Mouse (Mus musculus): Measurements from ENCODE around the gene Tmem211. TPM values are rescaled to one million over a fixed set of nuclear protein-coding genes. Genes with fewer than 3 reads are reported as not detected.

Gene Tmem211
- polyA plus RNA-seq, 1 experiment from 2014 or later = 1.3 TPM

DNA sequence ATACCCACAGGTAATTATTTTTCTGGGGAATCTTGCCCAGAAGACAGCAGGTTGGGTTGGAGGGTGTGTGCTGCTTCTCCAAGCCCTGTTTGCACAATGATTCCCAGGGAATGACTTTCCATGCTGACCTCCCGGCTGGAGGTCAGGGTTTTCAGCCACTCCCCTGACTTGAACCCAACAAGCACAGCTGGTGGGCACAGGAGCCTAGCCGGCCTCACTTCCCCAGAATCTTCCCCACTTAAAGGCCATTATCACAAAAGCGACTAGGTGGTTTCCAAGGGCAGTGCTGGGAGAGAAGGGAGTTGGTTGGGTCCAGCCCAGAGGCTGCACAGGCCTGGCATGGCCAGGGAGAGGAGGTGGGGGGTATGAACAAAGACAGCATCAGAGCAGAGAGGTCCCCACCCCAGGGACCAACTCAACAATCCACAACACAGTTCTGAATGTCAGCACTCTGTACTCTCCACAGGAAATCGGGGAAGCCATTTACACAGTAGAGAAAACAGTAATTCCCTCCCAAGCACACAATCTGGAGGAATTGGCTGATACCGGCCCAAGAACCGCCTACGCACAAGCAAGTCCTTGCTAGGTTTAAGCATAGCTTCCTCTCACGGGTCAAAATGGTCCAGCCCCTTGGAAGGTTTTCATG, 27.5 kb upstream of the Tmem211 start:
- ATAC-seq (ENCODE audit: insufficient number of reproducible peaks, low FRiP score, low TSS enrichment, low read depth) = no peak
- Histone ChIP-seq H3K9ac (no peak overlapping the region), H3K27ac (replicated peaks) (no peak overlapping the region; the same call in 1 of the 2 replicates), H3K27me3 (no peaks in the 10 kb centered on the region), H3K4me2 (replicated peaks) (no peak overlapping the region), H3K4me3 (replicated peaks) (no peak overlapping the region), H3K9me3 (replicated peaks) (no peaks in the 10 kb centered on the region), H3K36me3 (no peaks in the 10 kb centered on the region), H3K4me1 (peaks cover 18% of the 10 kb centered on the region)
- 55% methylated on average over 8 of the region's 8 CpGs for whole genome bisulfite sequencing

DNA sequence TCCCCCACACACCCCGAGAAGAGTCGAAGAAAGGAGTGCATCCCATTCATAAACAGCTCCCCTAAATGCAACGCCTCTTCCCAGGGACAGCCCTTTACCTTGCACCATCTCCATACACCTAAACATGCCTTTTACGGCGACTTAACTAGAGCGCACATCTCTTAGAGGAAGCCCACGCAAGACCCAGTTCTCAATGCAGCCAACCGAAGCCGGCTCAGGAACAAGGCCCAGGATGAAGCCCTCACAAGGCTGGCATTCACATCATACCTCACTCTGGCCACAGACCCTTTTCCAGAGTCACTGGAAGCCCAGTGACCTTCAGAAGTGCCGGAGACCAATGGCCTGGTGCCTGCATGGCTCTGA, 27.0 kb upstream of the Tmem211 start:
- H3K9ac ChIP-seq = no peak overlapping the region
- ATAC-seq (ENCODE audit: insufficient number of reproducible peaks, low FRiP score, low TSS enrichment, low read depth) = no peak
- no peak overlapping the region for H3K4me2 ChIP-seq (replicated peaks)
- no peaks in the 10 kb centered on the region for H3K36me3 ChIP-seq
- no peak overlapping the region for H3K27ac ChIP-seq (replicated peaks)
- no peaks in the 10 kb centered on the region for H3K27me3 ChIP-seq
- no peak overlapping the region for H3K4me3 ChIP-seq (replicated peaks)
- WGBS = 83% methylated on average over 10 of the region's 10 CpGs
- H3K9me3 ChIP-seq (replicated peaks) = no peaks in the 10 kb centered on the region
- H3K4me1 ChIP-seq = peaks cover 15% of the 10 kb centered on the region

DNA sequence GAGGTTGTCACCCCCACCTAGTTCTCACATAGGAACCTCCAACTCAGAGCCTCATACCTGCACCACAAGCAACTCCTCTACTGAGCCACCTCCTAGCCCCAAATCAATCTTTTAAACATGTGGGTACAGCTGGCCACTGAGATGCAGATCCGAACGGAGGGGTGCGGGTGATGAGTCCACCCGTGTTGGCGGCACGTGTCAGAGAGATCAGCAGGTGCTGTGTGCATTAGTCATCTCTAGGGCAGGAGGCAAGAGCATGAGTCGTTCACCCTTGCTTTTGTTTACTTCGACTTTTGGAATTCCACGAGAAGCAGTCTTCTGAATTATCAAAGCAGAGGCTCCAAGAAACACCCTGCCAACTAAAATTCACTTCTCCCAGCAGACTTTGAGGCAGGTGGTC, 22.5 kb upstream of the Tmem211 start:
- Histone ChIP-seq H3K4me1 (peaks cover 22% of the 10 kb centered on the region), H3K4me3 (replicated peaks) (no peak overlapping the region), H3K9ac (no peak overlapping the region), H3K27ac (replicated peaks) (no peak overlapping the region), H3K36me3 (no peaks in the 10 kb centered on the region), H3K4me2 (replicated peaks) (no peak overlapping the region), H3K9me3 (replicated peaks) (no peaks in the 10 kb centered on the region), H3K27me3 (no peaks in the 10 kb centered on the region)
- ATAC-seq (ENCODE audit: insufficient number of reproducible peaks, low FRiP score, low TSS enrichment, low read depth) = no peak
- WGBS = 75% methylated on average over 9 of the region's 9 CpGs

DNA sequence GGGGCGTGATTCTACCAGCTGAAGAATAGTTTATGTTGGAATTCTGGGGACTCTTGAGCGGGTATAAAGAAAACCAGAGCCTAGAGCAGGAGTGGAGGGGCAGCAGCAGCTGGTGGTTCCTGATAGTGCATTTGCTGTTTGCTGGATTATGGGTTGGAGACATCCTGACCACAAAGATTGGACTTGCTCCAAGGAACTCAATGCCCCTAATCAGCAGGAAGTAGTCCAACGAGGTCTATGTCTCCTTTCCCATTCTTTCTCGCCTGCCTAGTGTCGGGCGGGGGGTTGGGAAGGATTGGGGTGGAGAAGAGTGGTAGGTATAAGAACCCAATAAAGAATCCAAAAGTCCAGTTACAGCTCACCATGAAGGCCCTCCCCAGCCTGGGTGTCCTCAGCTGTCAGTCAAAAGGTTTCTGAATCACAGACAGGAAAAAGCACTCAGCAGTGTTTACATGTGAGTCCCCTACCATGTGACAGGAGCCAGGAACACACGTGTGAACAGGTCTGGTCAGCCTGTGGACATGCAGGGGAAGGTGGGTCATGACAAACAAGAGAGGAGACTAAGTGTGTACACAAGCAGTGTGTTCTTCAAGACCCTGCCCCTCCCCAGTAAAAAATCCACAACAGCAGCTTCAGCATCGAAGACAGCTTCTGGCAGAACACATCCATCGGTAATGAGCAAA, 19.9 kb upstream of the Tmem211 start:
- H3K4me3 ChIP-seq (replicated peaks) = no peak overlapping the region
- no peak overlapping the region for H3K9ac ChIP-seq
- ATAC-seq (ENCODE audit: insufficient number of reproducible peaks, low FRiP score, low TSS enrichment, low read depth) = no peak
- no peaks in the 10 kb centered on the region for H3K27me3 ChIP-seq
- peaks cover 41% of the 10 kb centered on the region for H3K4me1 ChIP-seq
- no peaks in the 10 kb centered on the region for H3K9me3 ChIP-seq (replicated peaks)
- H3K4me2 ChIP-seq (replicated peaks) = no peak overlapping the region
- no peaks in the 10 kb centered on the region for H3K36me3 ChIP-seq
- WGBS = 43% methylated on average over 9 of the region's 9 CpGs
- H3K27ac ChIP-seq (replicated peaks) = peak overlapping the region; percentile 88; the same call in 1 of the 2 replicates

DNA sequence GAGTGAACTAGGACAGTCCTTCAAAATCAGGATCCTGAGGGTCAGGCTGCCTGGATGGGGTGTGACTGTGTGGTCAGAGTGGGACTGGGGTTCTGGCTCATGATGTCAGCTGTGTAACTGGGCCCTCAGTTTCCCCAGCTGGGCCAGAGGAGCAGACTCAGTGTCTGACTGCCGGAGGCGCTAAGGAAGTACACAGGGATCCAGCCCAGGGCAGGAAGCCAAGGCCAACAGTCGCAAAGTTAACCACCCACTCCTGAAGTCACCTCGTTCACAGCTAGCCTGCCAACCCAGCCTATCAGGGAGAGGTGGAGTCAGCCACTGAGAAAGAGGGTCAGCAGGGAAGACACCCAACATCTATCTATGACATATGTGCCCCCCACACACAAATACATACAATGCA, 18.7 kb upstream of the Tmem211 start:
- no peak overlapping the region for H3K4me3 ChIP-seq (replicated peaks)
- no peak for ATAC-seq (ENCODE audit: insufficient number of reproducible peaks, low FRiP score, low TSS enrichment, low read depth)
- no peaks in the 10 kb centered on the region for H3K9me3 ChIP-seq (replicated peaks)
- no peak overlapping the region for H3K4me2 ChIP-seq (replicated peaks)
- H3K27ac ChIP-seq (replicated peaks) = peak overlapping the region; percentile 88
- no peaks in the 10 kb centered on the region for H3K27me3 ChIP-seq
- WGBS = 59% methylated on average over 4 of the region's 4 CpGs
- H3K4me1 ChIP-seq = peaks cover 41% of the 10 kb centered on the region
- no peaks in the 10 kb centered on the region for H3K36me3 ChIP-seq
- no peak overlapping the region for H3K9ac ChIP-seq

DNA sequence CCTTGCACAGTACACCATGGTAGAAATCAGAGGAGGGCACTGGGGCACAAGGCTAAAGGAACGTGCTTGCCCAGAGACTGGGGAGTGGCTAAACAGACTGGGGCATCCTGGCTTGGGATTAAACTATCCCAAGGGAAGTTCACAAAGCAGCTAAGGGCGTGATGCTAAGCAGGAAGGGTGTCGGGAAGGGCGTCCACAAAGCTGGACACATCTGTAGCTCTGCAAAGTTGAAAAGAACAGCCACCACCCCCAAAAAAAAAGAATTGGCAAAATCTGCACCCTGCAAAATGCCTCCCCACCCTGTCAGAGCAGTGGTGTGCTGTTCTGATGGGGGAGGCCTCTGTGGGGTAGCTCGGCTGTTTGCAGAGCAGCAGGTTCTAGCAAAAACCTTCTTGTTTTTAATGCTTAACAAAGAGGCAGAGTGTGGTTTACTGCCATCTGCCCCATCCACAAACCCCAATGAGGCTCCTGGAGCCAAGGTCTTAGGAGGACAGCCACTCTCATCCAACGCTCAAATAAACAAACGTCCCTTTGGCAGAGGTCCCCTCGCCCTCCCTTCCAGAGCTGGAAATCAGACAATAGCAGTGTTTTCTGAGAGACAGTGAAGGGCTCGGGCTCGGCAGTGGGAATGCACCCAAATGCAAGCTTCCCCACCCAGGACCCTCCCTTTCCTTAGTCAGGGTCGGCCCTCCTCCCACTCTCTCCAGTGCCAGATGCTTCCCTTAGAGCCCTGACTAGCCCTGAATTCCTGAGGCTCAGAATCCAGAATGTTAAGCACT, 17.9 kb upstream of the Tmem211 start:
- H3K27me3 ChIP-seq = no peaks in the 10 kb centered on the region
- no peaks in the 10 kb centered on the region for H3K36me3 ChIP-seq
- H3K4me3 ChIP-seq (replicated peaks) = no peak overlapping the region
- H3K27ac ChIP-seq (replicated peaks) = peak overlapping the region; percentile 88
- H3K4me1 ChIP-seq = peaks cover 45% of the 10 kb centered on the region
- whole genome bisulfite sequencing = 29% methylated on average over 11 of the region's 11 CpGs
- ATAC-seq (ENCODE audit: insufficient number of reproducible peaks, low FRiP score, low TSS enrichment, low read depth) = peak; percentile 63
- no peak overlapping the region for H3K4me2 ChIP-seq (replicated peaks)
- H3K9me3 ChIP-seq (replicated peaks) = no peaks in the 10 kb centered on the region
- H3K9ac ChIP-seq = no peak overlapping the region

DNA sequence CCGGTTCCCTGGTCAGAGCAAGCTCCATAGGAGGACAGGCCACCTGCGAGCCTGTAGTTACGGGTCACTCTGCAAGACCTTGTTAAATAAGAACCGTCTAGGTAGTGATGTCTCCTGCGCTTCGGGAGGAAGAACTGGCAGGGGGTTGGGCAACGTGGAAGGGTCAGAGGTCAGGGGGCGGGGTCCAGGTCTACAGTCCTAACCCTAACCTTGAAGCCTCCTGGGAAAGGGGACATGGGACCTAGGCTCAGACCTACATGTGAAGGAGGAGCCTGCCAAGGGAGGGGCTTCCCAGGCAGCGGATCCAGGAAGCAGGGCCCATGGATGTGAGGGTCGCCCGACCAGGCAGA, 17.3 kb upstream of the Tmem211 start:
- Histone ChIP-seq H3K9ac (no peak overlapping the region), H3K4me3 (replicated peaks) (no peak overlapping the region), H3K4me2 (replicated peaks) (no peak overlapping the region), H3K36me3 (no peaks in the 10 kb centered on the region), H3K27ac (replicated peaks) (peak overlapping the region; percentile 88), H3K9me3 (replicated peaks) (no peaks in the 10 kb centered on the region), H3K27me3 (no peaks in the 10 kb centered on the region), H3K4me1 (peaks cover 51% of the 10 kb centered on the region)
- 47% methylated on average over 11 of the region's 11 CpGs for WGBS
- no peak for ATAC-seq (ENCODE audit: insufficient number of reproducible peaks, low FRiP score, low TSS enrichment, low read depth)

DNA sequence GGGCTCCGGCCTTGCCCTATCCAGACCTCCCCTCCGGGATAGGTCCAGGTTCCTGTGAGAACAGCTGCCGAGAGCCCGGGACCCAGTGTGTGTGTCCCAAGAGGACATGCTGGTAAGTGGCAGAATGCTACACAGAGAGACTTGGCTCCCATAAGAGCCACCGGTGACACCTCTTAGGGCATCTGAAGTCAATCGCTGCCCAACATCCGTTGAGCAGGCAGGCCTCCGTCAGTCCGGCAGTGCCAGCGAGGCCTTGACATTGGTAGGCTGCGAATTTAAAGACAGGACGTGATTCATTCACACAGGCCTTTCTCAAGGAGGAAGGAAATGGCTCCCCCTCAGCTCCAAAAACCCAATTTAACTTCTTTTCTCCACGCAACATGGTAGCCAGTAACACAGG, 16.8 kb upstream of the Tmem211 start:
- 85% methylated on average over 13 of the region's 13 CpGs for WGBS
- H3K27ac ChIP-seq (replicated peaks) = peak overlapping the region; percentile 88
- H3K27me3 ChIP-seq = no peaks in the 10 kb centered on the region
- no peaks in the 10 kb centered on the region for H3K36me3 ChIP-seq
- H3K4me3 ChIP-seq (replicated peaks) = no peak overlapping the region
- no peaks in the 10 kb centered on the region for H3K9me3 ChIP-seq (replicated peaks)
- no peak overlapping the region for H3K4me2 ChIP-seq (replicated peaks)
- H3K9ac ChIP-seq = no peak overlapping the region
- peaks cover 54% of the 10 kb centered on the region for H3K4me1 ChIP-seq
- no peak for ATAC-seq (ENCODE audit: insufficient number of reproducible peaks, low FRiP score, low TSS enrichment, low read depth)

DNA sequence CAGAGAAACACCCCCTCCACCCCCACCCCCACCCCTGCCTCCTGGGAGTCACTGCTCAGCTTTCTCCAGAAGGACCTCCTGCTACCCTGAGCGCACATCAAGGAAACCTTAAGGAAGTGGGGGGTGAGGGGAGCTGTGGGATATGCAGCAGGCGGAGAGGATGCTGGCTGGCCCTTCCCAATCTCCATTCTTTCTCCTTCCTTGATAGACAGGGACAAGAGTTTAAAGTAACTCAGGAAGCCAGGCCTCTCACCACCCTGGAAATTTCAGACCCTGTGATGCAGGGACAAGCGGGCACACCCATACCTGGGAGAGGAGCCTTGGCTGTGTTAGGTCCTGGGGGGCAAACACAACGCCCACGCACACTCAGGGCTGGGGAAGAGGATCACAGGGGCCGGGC, 16.4 kb upstream of the Tmem211 start:
- Histone ChIP-seq H3K4me3 (replicated peaks) (no peak overlapping the region), H3K4me2 (replicated peaks) (no peak overlapping the region), H3K9me3 (replicated peaks) (no peaks in the 10 kb centered on the region), H3K4me1 (peaks cover 54% of the 10 kb centered on the region), H3K36me3 (no peaks in the 10 kb centered on the region), H3K9ac (no peak overlapping the region), H3K27ac (replicated peaks) (peak overlapping the region; percentile 88), H3K27me3 (no peaks in the 10 kb centered on the region)
- no peak for ATAC-seq (ENCODE audit: insufficient number of reproducible peaks, low FRiP score, low TSS enrichment, low read depth)
- WGBS = 76% methylated on average over 6 of the region's 6 CpGs

DNA sequence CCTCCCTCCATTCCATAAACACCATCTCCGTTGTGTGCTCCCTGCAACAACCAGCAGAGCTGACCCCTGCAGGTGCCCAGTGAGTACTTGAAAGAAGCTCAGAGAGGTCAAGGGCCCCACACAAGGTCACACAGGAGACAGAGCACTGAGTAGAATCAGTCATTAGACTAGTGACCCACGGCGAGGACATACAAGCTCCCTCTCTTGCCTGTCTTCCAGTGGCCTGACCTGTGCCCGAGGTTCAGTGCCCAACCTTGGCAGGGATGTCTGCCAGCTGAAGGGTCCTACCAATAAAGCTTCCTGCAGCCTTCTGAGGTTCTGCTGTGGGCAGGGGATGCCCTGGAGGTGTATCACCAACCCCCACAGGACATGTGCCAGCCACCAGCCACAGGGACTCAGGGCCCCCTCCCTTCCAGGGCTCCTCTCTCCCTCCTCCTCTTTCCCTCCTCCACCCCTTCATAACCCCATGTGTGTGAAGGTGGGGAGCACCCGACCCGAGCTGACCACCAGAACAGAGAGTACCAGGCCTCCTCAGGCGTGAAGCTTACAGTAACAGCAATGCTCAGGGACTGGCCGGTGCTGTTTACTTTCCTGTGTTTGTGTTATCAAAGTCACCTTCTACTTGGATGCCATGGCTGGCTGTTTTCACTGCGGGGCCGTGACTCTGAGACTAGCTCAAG, 14.4 kb upstream of the Tmem211 start:
- no peak overlapping the region for H3K4me2 ChIP-seq (replicated peaks)
- H3K9ac ChIP-seq = no peak overlapping the region
- H3K4me1 ChIP-seq = peaks cover 68% of the 10 kb centered on the region
- no peaks in the 10 kb centered on the region for H3K36me3 ChIP-seq
- no peaks in the 10 kb centered on the region for H3K9me3 ChIP-seq (replicated peaks)
- no peak for ATAC-seq (ENCODE audit: insufficient number of reproducible peaks, low FRiP score, low TSS enrichment, low read depth)
- H3K27me3 ChIP-seq = no peaks in the 10 kb centered on the region
- WGBS = 73% methylated on average over 10 of the region's 10 CpGs
- no peak overlapping the region for H3K27ac ChIP-seq (replicated peaks)
- H3K4me3 ChIP-seq (replicated peaks) = no peak overlapping the region

DNA sequence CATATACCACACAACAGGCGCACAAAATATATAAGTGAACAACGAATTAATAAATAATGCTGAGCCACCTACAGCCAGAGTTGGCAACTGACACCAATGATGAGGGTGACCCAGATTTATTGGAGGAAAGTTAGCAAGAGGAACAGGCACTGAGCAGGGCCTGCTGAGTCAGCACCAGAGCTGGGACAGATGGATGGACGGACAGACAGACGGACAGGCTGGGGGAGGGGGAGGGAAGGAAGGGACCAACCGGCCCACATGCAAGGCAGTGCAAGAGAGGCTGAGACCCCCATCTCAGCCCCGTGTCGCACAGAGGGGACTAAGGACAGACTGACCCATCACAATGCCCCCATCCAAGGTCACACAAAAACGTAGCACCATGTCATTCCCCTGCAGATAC, 12.7 kb upstream of the Tmem211 start:
- no peak overlapping the region for H3K4me2 ChIP-seq (replicated peaks)
- no peaks in the 10 kb centered on the region for H3K36me3 ChIP-seq
- no peak overlapping the region for H3K9ac ChIP-seq
- H3K4me3 ChIP-seq (replicated peaks) = no peak overlapping the region
- no peak for ATAC-seq (ENCODE audit: insufficient number of reproducible peaks, low FRiP score, low TSS enrichment, low read depth)
- WGBS = 82% methylated on average over 8 of the region's 8 CpGs
- H3K27me3 ChIP-seq = peaks cover 8% of the 10 kb centered on the region; the same call in 1 of the 2 replicates
- H3K4me1 ChIP-seq = peaks cover 51% of the 10 kb centered on the region
- H3K9me3 ChIP-seq (replicated peaks) = no peaks in the 10 kb centered on the region
- H3K27ac ChIP-seq (replicated peaks) = no peak overlapping the region
